Mouse (Mus musculus) gastrocnemius, adult 8-10 months (tissue): ENCODE measurements around the gene Tppp3. TPM values are rescaled to one million over a fixed set of nuclear protein-coding genes. Genes with fewer than 3 reads are reported as not detected.

Experiments
- DNase-seq, 2 experiments: peaks; one replicate each; pipeline ENCODE4 v3.0.0; 2022; ENCODE audit warnings: low spot score in 2 of 2
- total RNA-seq, 4 experiments: library from RNA; stranded (reverse); gene quantifications; 2 replicates each; pipeline ENCODE4 v1.2.4; 2022

Tppp3 gene
- total RNA-seq, 4 experiments from 2014 or later, result 22.7 to 38.8 (median 34.2) TPM

- DNase-seq, result no peak
These were observed 3.8 kb downstream of the Tppp3 start for GRCm38 (mm10) chr8:105467396-105467985.

GRCm38 (mm10) chr8:105466700-105467291, 4.5 kb downstream of the Tppp3 start:
- DNase-seq, result no peak

- no peak for DNase-seq
These were observed 5.1 kb downstream of the Tppp3 start for GRCm38 (mm10) chr8:105466246-105466645.

- no peak for DNase-seq
These were observed 6.7 kb downstream of the Tppp3 start for GRCm38 (mm10) chr8:105464595-105464994.

- DNase-seq, result no peak
These were observed 10.1 kb downstream of the Tppp3 start for GRCm38 (mm10) chr8:105461085-105461803.

GRCm38 (mm10) chr8:105455218-105455617, 16.1 kb downstream of the Tppp3 start:
- DNase-seq, result no peak

- DNase-seq, result no peak
These were observed 17.2 kb downstream of the Tppp3 start for GRCm38 (mm10) chr8:105454088-105454487.

GRCm38 (mm10) chr8:105453296-105453695, 18.0 kb downstream of the Tppp3 start:
- no peak for DNase-seq

- DNase-seq, result no peak
These were observed 19.3 kb downstream of the Tppp3 start for GRCm38 (mm10) chr8:105451903-105452603.

- DNase-seq, result no peak
These were observed 20.3 kb downstream of the Tppp3 start for GRCm38 (mm10) chr8:105450977-105451376.

GRCm38 (mm10) chr8:105448596-105448995, 22.7 kb downstream of the Tppp3 start:
- no peak for DNase-seq

GRCm38 (mm10) chr8:105448188-105448587, 23.1 kb downstream of the Tppp3 start:
- DNase-seq, result no peak

- no peak for DNase-seq
These were observed 25.2 kb downstream of the Tppp3 start for GRCm38 (mm10) chr8:105446127-105446552.

GRCm38 (mm10) chr8:105445296-105446126, 25.8 kb downstream of the Tppp3 start:
- no peak for DNase-seq

- no peak for DNase-seq
These were observed 28.7 kb downstream of the Tppp3 start for GRCm38 (mm10) chr8:105442661-105443060.

- no peak for DNase-seq
These were observed 29.9 kb downstream of the Tppp3 start for GRCm38 (mm10) chr8:105441433-105441832.

GRCm38 (mm10) chr8:105438865-105439264, 32.5 kb downstream of the Tppp3 start:
- DNase-seq, result no peak

- DNase-seq, result no peak
These were observed 34.1 kb downstream of the Tppp3 start for GRCm38 (mm10) chr8:105437078-105437748.

GRCm38 (mm10) chr8:105436218-105436617, 35.1 kb downstream of the Tppp3 start:
- no peak for DNase-seq

GRCm38 (mm10) chr8:105434136-105434535, 37.2 kb downstream of the Tppp3 start:
- no peak for DNase-seq

- no peak for DNase-seq
These were observed 37.8 kb downstream of the Tppp3 start for GRCm38 (mm10) chr8:105433511-105433910.
